Mouse (Mus musculus): Measurements from ENCODE around the gene Spen. TPM values are rescaled to one million over a fixed set of nuclear protein-coding genes. Genes with fewer than 3 reads are reported as not detected.
"Not testable (repeated sequence)": the region's sequence is repeated elsewhere in the genome, so short reads cannot be mapped to it uniquely, and the experiment has no call there.

Gene Spen
- polyA plus RNA-seq, 1 experiment from 2014 or later, result 20.5 TPM

GRCm38 (mm10) chr4:141558658-141559057 is 20.3 kb upstream of the Spen start:
- H3K27ac ChIP-seq, result peak overlapping the region; percentile 90
- H3K36me3 ChIP-seq, result no peaks in the 10 kb centered on the region
- peak overlapping the region; percentile 43 for H3K4me3 ChIP-seq (replicated peaks)
- peak overlapping the region; percentile 77 for H3K4me2 ChIP-seq (replicated peaks)
- H3K9me3 ChIP-seq, result no peaks in the 10 kb centered on the region
- WGBS, result 14% methylated on average over 16 of the region's 16 CpGs
- H3K27me3 ChIP-seq, result 0 out of 2 replicates have a peak, but pooled peaks cover 3% of the 10 kb centered on the region
- peak overlapping the region; percentile 66 for H3K9ac ChIP-seq (replicated peaks)
- H3K4me1 ChIP-seq (replicated peaks), result peaks cover 19% of the 10 kb centered on the region
- peak; percentile 22; the same call in 1 of the 2 replicates for ATAC-seq

DNA sequence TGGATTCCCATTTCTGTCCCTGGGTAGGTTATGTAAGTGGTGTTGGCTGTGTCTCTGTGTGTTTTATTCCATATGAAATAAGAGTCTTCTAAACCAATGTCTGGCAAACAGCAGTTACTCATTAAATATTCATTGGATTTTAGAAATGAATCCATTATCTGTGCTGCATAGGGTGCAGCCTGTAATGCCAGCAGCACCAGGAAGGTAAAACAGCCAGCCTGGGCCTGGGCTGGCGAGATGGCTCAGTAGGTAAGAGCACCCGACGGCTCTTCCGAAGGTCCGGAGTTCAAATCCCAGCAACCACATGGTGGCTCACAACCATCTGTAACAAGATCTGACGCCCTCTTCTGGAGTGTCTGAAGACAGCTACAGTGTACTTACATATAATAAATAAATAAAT is 17.8 kb upstream of the Spen start:
- H3K4me2 ChIP-seq (replicated peaks), result not testable (repeated sequence)

DNA sequence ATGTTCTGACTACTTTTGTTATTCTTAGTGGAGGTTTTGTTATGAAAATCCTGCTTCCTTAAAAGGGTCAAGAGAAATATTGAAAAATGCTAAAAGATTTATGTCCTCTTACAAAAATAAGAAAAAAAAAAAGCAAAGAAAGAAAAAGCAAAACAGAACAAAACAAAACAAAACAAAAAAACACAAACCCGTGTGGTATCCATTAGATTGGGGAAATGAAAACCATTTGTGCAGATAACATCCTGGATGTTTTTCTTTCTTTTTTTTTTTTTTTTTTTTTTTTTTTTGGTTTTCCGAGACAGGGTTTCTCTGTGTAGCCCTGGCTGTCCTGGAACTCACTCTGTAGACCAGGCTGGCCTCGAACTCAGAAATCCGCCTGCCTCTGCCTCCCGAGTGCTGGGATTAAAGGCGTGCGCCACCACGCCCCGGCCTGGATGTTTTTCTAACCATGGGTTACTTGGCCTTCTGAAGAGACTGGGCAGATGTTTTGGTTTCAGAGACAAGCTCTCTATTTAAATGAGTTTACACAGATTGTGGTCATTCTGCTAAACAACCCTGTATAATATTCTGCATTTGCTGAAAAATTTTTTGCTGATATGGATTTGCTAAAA is 16.0 kb upstream of the Spen start:
- H3K27ac ChIP-seq; H3K9me3 ChIP-seq; H3K4me2 ChIP-seq (replicated peaks); ATAC-seq; H3K36me3 ChIP-seq; H3K27me3 ChIP-seq; H3K9ac ChIP-seq (replicated peaks); H3K4me3 ChIP-seq (replicated peaks): not testable (repeated sequence)
- H3K4me1 ChIP-seq (replicated peaks), result peaks cover 14% of the 10 kb centered on the region
- WGBS, result 98% methylated on average over 7 of the region's 9 CpGs

More for the DNA sequence above, 17.8 kb upstream of the Spen start:
- WGBS, result 83% methylated on average over 5 of the region's 6 CpGs
- not testable (repeated sequence) for H3K27me3 ChIP-seq; H3K9me3 ChIP-seq; H3K36me3 ChIP-seq; H3K4me3 ChIP-seq (replicated peaks); H3K9ac ChIP-seq (replicated peaks)
- peaks cover 19% of the 10 kb centered on the region for H3K4me1 ChIP-seq (replicated peaks)
- H3K27ac ChIP-seq, result peak overlapping the region; percentile 61; the same call in 1 of the 2 replicates
- ATAC-seq, result peak; percentile 48; the same call in 1 of the 2 replicates

GRCm38 (mm10) chr4:141552484-141552883 is 14.1 kb upstream of the Spen start:
- peak overlapping the region; percentile 8; the same call in 1 of the 2 replicates for H3K9ac ChIP-seq (replicated peaks)
- 62% methylated on average over 2 of the region's 2 CpGs for WGBS
- H3K27ac ChIP-seq, result no peak overlapping the region
- ATAC-seq, result no peak
- no peaks in the 10 kb centered on the region for H3K9me3 ChIP-seq
- H3K4me1 ChIP-seq (replicated peaks), result peaks cover 18% of the 10 kb centered on the region
- H3K4me3 ChIP-seq (replicated peaks), result no peak overlapping the region
- no peaks in the 10 kb centered on the region for H3K36me3 ChIP-seq
- no peak overlapping the region for H3K4me2 ChIP-seq (replicated peaks)
- no peaks in the 10 kb centered on the region for H3K27me3 ChIP-seq

DNA sequence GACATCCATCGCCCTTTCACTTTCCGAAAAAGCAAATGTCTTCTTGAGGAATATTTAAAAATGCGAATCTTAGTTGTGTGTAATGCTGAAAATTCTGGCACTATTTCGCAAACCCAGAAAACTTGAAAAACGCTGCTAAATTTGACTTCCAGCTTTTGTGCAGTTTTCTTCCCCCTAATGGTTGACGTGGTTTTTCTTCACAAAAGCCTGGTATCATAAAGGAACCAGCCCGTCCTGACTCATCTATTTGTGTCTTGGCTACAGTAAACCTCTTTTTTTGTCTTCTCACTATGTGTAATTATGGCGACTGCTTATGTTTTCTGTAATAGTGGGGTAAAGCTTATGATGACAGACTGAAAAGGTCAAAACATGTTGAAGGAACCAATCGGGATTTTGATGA is 8.9 kb upstream of the Spen start:
- H3K9me3 ChIP-seq, result no peaks in the 10 kb centered on the region
- WGBS, result 21% methylated on average over 9 of the region's 9 CpGs
- peak overlapping the region; percentile 99 for H3K4me2 ChIP-seq (replicated peaks)
- no peak for ATAC-seq
- no peaks in the 10 kb centered on the region for H3K27me3 ChIP-seq
- peak overlapping the region; percentile 69 for H3K4me3 ChIP-seq (replicated peaks)
- peak overlapping the region; percentile 96 for H3K9ac ChIP-seq (replicated peaks)
- peaks cover 37% of the 10 kb centered on the region for H3K4me1 ChIP-seq (replicated peaks)
- H3K36me3 ChIP-seq, result no peaks in the 10 kb centered on the region
- peak overlapping the region; percentile 100 for H3K27ac ChIP-seq

DNA sequence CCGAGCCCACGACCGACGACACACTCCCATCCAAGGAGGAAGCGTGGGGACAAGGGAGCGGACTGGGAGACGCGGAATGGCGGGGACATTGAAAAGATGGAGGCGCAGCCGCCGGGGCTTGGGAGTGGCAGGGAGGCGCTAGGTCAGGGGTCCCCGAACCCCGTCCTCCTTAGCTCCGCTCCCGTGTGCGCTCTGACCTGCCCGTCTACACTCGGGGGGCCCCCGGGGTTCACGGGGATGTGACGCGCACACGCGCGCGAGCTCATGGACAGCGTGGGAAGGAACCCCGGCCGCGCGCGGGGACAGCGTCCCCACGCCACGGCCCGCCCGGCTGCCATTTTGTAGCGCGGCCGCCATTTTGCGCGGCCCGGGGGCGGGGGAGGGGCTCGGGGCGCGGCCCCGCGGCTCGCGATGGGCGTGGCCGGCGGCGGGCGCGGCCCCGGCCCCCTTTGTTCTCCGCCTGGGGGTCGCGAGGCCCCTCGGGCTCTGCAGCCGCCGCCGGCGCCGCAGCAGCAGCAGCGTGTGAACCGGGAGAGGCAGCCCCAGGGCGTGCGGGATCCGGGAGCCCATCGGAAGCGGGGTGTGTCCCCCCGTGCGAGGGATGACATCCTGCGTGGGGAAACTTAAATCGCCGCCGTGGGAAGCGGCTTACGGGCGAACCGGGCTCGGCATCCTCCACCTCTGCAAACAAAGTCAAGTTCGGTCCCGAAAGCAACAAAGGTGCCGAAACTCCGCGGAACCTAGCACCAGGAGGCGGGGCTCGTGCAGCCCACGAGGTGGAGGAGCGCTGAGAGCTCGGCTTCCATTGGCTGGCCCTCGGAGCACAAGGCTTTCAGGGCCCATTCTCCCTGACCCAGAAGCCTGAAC is 8.2 kb upstream of the Spen start:
- H3K9ac ChIP-seq (replicated peaks), result peak overlapping the region; percentile 96
- no peaks in the 10 kb centered on the region for H3K27me3 ChIP-seq
- peak; percentile 87 for ATAC-seq
- WGBS, result under 1% methylated on average over 84 of the region's 98 CpGs
- H3K4me2 ChIP-seq (replicated peaks), result peak overlapping the region; percentile 99
- H3K4me1 ChIP-seq (replicated peaks), result peaks cover 44% of the 10 kb centered on the region
- H3K36me3 ChIP-seq, result no peaks in the 10 kb centered on the region
- no peaks in the 10 kb centered on the region for H3K9me3 ChIP-seq
- peak overlapping the region; percentile 69 for H3K4me3 ChIP-seq (replicated peaks)
- peak overlapping the region; percentile 100 for H3K27ac ChIP-seq

DNA sequence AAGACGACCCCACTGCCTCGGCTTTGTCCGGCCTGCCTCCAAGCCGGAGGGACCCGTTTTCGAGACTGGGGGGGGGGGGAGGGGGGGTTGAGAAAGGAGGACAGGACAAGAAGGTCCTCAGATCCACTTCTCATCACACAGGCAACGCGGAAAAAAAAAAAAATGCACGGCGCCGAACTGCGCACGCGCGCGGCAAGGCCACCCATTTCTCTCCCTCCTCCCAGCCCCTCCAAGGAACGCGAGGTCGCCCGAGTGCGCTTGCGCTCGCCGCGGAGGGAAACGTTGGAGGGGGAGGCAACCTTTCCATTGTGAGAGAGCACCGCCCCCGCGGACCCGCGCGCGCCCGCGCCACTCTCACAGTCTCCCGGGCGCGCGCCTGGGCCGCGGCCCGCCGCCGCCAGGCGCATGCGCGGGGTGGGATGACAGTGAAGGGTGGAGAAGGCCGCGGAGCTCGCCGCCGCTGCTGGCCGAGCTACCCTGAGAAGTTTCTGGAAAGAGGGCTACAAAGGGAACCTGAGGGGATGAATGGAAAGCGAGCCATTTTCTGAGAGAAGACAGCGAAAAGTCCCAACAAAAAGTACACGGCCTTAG is 7.4 kb upstream of the Spen start:
- peak overlapping the region; percentile 100 for H3K27ac ChIP-seq
- no peaks in the 10 kb centered on the region for H3K36me3 ChIP-seq
- H3K4me3 ChIP-seq (replicated peaks), result peak overlapping the region; percentile 69
- peaks cover 47% of the 10 kb centered on the region for H3K4me1 ChIP-seq (replicated peaks)
- no peaks in the 10 kb centered on the region for H3K27me3 ChIP-seq
- peak overlapping the region; percentile 96 for H3K9ac ChIP-seq (replicated peaks)
- H3K9me3 ChIP-seq, result no peaks in the 10 kb centered on the region
- 1% methylated on average over 54 of the region's 56 CpGs for WGBS
- H3K4me2 ChIP-seq (replicated peaks), result peak overlapping the region; percentile 99
- ATAC-seq, result peak; percentile 69

DNA sequence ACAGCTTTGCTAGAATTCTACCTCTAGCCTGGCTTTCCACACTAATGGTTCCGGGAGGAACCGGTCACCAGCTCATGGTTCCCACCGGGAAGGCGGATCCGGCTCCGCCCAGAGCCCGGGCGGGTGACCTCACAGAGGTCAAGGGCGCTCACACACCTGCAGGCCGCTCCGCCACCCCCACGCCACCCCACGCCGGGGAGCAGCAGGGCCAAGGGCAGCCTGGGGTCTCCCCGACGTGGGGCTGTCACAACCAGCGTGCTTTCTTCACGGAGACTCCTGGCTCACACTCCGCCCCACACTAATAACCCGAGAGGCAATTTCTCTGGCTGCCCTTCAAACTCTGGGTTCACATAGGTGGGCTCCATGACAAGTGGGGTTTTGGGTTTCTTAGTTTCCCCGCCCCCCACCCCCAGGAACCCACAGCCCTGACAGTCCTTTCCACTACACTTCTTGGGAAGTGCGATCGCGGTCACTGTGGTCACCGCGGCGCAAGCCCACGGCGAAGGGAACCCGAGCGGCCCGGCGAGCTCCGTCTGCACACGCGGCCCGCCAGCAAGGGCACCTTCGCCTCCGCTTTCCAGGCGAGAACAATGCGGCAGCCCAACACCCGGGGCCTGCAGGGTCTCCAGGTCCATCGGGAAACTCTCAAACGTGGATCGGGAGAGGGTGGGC is 6.8 kb upstream of the Spen start:
- Histone ChIP-seq H3K4me2 (replicated peaks) (peak overlapping the region; percentile 99), H3K9me3 (no peaks in the 10 kb centered on the region), H3K4me3 (replicated peaks) (peak overlapping the region; percentile 69), H3K27ac (peak overlapping the region; percentile 100), H3K27me3 (no peaks in the 10 kb centered on the region), H3K9ac (replicated peaks) (peak overlapping the region; percentile 96), H3K4me1 (replicated peaks) (peaks cover 52% of the 10 kb centered on the region), H3K36me3 (no peaks in the 10 kb centered on the region)
- ATAC-seq, result peak; percentile 76
- under 1% methylated on average over 45 of the region's 45 CpGs for WGBS

DNA sequence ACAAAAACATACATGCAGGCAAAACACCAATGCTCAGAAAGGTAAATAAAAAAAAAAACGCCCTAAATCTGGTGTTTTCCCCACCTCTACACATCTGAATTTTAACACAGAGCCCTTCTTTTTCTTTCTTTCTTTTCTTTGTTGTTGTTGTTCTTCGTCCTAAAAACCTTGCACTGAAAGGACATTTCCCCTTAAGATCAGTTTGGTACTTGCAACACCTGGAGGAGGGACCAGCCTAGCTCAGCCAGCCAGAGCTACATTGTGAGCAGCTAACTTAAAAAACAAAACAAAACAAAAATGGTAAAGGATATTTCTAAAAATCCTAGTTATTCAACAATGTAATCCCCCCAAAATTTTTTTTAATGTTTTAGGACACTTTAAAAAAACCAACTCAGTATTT is 6.1 kb upstream of the Spen start:
- WGBS, result 53% methylated on average over 2 of the region's 2 CpGs
- H3K4me2 ChIP-seq (replicated peaks), result peak overlapping the region; percentile 99
- peak overlapping the region; percentile 100 for H3K27ac ChIP-seq
- H3K9me3 ChIP-seq, result no peaks in the 10 kb centered on the region
- H3K4me3 ChIP-seq (replicated peaks), result peak overlapping the region; percentile 69
- no peaks in the 10 kb centered on the region for H3K36me3 ChIP-seq
- H3K27me3 ChIP-seq, result no peaks in the 10 kb centered on the region
- H3K4me1 ChIP-seq (replicated peaks), result peaks cover 52% of the 10 kb centered on the region
- no peak overlapping the region for H3K9ac ChIP-seq (replicated peaks)
- no peak for ATAC-seq

DNA sequence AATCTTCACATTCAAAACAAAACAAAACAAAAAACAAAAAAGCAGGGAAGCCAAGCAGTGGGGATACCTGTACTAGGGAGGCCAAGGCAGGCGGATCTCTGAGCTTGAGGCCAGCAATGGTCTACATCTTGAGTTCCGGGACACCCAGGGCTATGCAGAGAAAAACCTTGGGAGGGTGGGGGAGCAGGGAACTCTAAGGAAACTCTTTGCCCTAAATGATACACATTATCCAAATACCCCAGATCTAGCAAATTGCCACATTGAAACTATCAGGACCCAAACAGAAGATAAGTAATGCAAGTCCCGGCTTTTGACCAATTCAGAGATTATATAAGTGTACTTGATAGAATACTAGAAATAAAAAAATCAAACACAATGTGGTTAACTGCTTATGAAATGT is 5.2 kb upstream of the Spen start:
- Histone ChIP-seq H3K36me3 (no peaks in the 10 kb centered on the region), H3K27ac (no peak overlapping the region), H3K9ac (replicated peaks) (no peak overlapping the region), H3K27me3 (no peaks in the 10 kb centered on the region), H3K4me2 (replicated peaks) (no peak overlapping the region), H3K4me1 (replicated peaks) (peaks cover 52% of the 10 kb centered on the region), H3K9me3 (no peaks in the 10 kb centered on the region), H3K4me3 (replicated peaks) (no peak overlapping the region)
- WGBS, result 82% methylated on average over 3 of the region's 3 CpGs
- no peak for ATAC-seq

- no peak for ATAC-seq
- WGBS, result 9% methylated on average over 7 of the region's 7 CpGs
- H3K9ac ChIP-seq (replicated peaks), result no peak overlapping the region
- H3K4me1 ChIP-seq (replicated peaks), result peaks cover 39% of the 10 kb centered on the region
- H3K27me3 ChIP-seq, result no peaks in the 10 kb centered on the region
- no peaks in the 10 kb centered on the region for H3K9me3 ChIP-seq
- no peak overlapping the region for H3K4me3 ChIP-seq (replicated peaks)
- H3K36me3 ChIP-seq, result no peaks in the 10 kb centered on the region
- H3K4me2 ChIP-seq (replicated peaks), result no peak overlapping the region
- peak overlapping the region; percentile 53 for H3K27ac ChIP-seq
Observed at GRCm38 (mm10) chr4:141541851-141542250, 3.5 kb upstream of the Spen start.
